Mouse (Mus musculus): ENCODE results near the gene Nxph3. TPM values are rescaled to one million over a fixed set of nuclear protein-coding genes. Genes with fewer than 3 reads are reported as not detected.

The Nxph3 gene
- polyA plus RNA-seq, 3 experiments from 2014 or later, result not detected

DNA sequence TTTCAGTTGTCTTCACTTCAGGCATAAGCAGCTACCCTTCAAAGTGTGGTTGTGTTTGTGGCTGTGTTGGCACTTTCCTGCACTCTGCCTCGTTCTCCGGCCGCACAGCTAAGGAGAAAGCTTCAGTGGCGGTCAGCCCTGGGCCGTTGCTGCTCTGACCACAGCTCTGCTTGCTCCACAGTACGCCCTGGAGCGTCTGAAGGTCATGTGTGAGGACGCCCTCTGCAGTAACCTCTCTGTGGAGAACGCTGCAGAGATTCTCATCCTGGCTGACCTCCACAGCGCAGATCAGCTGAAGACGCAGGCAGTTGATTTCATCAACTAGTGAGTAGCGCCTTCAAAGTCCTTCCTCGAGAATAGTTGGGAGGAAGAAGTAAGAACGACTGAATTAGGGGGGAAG is 24.3 kb downstream of the Nxph3 start:
- no peak for ATAC-seq

DNA sequence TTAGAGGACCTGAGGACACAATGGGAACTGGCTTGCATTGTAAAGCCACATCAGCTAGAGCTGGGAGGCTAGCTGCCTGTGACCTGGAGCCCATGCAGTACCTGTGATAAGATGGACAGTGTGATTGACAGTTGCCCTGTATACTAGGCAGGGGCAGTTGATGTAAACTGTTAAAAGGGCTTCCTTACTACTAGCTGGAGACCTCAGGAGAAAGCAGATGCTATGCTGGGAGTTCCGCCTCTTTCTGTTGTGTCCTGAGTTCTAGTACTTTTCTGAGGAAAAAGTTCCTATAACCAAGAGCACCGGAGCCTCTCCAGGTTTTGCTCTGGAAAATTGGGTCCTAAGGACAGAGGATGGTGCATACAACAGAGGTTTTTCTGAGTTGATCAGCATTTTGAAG is 27.1 kb downstream of the Nxph3 start:
- no peak for ATAC-seq

DNA sequence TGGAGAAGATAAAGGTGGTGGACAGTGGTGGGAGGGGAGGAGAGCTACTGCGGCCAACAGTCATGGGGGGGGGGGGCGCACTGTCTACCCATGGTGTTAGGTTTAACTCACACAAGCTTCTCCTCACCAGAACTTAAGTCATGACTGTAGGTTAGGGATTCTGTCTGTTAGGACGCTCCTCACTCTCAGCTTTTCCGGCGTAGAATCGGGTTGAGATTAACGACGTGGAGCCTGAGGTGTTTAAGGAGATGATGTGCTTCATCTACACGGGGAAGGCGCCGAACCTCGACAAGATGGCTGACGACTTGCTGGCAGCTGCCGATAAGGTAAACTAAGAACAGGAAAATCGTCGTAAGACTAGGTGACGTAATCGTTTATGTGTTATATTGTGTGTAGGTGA is 28.7 kb downstream of the Nxph3 start:
- ATAC-seq, result no peak

DNA sequence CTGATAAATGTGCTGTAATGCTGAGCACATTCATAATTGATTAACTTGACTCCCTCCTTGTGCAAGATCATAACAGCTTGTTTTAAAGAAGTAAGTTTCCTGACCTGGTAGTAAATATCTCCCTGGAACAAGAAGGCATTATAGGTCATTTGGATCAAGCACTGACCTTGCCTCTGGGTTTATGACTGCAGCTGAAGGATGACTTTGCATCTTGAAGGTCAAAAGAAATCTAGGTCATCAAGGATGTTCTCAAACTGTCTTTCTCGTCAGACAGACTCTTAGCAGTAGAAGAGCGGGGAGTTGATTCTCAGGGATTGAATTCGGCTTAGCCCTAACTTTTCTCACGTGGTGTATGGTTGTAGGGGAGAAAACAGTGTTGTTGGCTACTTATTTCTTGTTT is 33.7 kb downstream of the Nxph3 start:
- no peak for ATAC-seq

DNA sequence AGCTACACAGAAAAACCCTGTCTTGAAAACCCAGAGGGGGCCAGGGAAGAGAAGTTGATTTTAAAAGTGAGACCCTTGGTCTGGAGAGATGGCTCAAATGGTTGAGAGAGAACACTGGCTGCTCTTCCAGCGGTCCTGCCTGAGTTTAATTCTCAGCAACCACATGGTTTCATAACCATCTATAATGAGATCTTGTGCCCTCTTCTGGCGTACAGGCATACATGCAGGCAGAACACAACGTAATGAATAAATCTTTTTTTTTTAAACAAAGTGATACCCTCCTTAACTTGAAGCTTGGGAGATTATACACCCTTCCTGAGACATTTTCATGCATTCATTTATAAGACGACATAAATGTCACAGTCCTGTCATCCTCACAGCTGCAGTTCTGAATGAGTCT is 34.9 kb downstream of the Nxph3 start:
- no peak for ATAC-seq

DNA sequence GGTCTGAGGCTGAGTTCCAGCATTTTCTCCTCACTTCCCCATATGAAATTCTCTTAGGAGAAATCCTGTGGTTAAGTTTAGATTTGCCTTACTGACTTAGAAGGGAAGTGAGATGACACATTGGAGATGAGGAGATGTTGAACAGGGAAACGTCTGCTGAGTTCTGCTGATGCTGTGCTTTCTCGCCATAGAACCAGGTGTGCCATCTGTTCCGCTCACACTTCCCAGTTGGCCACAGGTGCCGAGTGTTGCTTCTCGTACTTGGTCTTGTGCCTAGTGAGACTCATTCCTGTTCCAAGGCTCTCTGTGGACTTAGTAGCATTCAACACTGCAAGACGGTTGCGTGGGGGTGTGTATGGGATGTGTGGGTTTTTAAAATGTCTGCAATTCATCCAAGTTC is 38.0 kb downstream of the Nxph3 start:
- no peak for ATAC-seq

DNA sequence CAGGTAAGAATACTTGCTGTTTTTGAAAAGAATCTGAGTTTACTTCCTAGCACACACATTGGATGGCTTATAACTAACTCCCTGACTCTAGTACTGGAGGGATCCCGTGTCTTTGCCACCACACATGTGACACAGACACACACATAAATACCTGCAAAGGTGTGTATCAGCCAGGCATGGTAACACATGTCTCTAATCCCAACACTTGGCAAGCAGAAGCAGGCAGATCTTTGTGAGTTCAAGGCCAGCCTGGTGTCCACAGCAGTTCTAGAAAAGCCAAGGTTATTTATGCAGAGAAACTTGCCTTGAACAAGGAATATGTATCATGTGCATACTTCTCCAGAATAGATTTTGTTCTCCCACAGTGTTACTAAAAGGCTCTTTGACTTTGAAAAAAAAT is 40.9 kb downstream of the Nxph3 start:
- no peak for ATAC-seq

DNA sequence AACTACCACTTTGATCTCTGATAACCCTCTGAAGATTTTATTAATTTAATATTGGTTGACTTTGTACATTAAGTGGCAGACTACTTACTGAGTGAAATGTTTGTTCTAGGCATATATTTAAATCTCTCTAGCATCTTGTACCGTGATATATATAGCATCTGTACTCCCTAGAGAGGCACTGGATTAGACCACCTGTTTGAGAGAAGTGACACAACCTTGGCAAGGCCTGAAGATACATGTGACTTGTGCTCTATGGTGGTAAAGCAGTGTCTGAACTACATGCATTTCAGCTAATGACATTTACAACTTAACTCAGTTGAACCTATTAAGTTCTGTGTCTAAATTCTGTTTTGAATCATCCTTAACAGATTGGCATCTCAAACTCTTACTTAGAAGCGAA is 41.4 kb downstream of the Nxph3 start:
- no peak for ATAC-seq

DNA sequence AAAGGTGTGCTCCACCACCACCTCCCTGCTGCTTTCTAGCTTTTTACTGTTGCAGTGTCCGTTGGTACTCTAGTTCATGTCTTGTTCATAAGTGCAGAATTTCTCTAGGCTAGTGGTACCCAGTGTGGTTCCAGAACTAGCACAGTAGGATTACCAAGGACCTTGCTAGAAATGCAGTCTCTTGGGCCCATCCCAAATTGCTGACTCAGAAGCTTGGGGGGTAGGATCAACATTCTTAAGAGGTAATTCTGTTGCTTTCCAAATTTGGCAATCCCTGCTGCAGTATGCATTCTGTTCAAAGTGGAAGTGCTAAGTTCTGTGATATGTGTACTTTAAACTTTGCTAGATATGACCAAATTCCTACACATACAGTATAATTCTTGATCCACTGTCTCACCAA is 46.6 kb downstream of the Nxph3 start:
- no peak for ATAC-seq

DNA sequence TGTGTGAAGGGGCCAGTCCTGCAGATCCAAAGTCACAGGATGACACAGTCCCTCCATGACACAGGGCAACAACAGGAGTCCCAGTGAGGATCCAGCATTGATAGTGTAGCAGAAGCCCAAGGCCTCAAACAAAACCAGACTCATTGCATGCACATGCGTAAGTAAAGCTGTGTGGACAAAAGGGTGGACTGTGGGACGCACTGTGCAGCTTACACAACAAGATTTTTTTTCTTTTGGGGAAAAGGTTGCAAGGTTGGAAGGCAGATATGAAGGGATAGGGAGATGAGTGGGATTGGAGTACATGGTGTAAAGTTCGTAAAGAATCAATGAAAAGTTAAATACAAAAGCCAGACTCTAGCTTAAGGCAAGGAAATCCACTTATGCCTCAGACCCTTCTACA is 52.2 kb downstream of the Nxph3 start:
- ATAC-seq, result no peak

DNA sequence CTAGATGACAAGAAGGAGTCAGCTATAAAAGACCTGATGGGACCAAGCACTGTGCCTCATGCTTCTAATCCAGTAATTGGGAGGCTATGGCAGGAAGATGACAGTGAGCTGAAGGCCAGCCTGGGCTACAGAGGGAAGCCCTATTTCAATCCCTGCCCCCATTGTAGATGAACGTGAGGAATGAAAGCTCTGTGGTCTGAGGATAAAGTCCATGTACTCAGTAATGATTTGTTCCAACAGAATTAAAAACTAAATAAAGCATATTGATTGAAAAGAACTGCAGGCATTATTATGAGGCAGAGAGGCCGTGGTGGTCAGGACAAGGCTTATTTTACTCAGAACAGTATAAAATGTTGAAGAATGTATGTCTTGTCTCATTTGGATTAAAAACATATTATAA is 53.5 kb downstream of the Nxph3 start:
- ATAC-seq, result no peak

Other genes starting within 250 kb of the Nxph3 start
- gene Kat7, start 204.3 kb downstream of the Nxph3 start, polyA plus RNA-seq (2017; shearing (Covaris generic)), result 10 to 100 TPM; 45.4 to 49.3 (median 47.4) TPM
- gene Fam117a, start 177.6 kb downstream of the Nxph3 start, polyA plus RNA-seq (2017; shearing (Covaris generic)), result 10 to 100 TPM; 11.4 to 28.1 (median 26.5) TPM
- gene Slc35b1, start 129.9 kb downstream of the Nxph3 start, polyA plus RNA-seq (2017; shearing (Covaris generic)), result 10 to 100 TPM; 63.5 to 83.2 (median 70.3) TPM
- gene Spop, start 100.5 kb downstream of the Nxph3 start, polyA plus RNA-seq (2017; shearing (Covaris generic)), result 100 to 1,000 TPM; 127 to 172 (median 157) TPM
- not detected for gene Ngfr, start 73.2 kb upstream of the Nxph3 start, polyA plus RNA-seq (2017; shearing (Covaris generic))
- 100 to 1,000 TPM; 114 to 161 (median 126) TPM for gene Phb, start 152.4 kb upstream of the Nxph3 start, polyA plus RNA-seq (2017; shearing (Covaris generic))
- 10 to 100 TPM in 2 of 3 experiments, 1 to 10 TPM in 1; 5.3 to 13.4 (median 11.7) TPM for gene Zfp652, start 198.1 kb upstream of the Nxph3 start, polyA plus RNA-seq (2017; shearing (Covaris generic))
- 1 to 10 TPM; 2.7 to 6.6 (median 6.6) TPM for gene B130006D01Rik, start 209.0 kb upstream of the Nxph3 start, polyA plus RNA-seq (2017; shearing (Covaris generic))

Measured in inflammation-experienced regulatory T-cells, adult 6 months (primary cell).